Mouse (Mus musculus): Measurements from ENCODE around the gene Tgif2lx1. TPM values are rescaled to one million over a fixed set of nuclear protein-coding genes. Genes with fewer than 3 reads are reported as not detected.
"Not testable (repeated sequence)": the region's sequence is repeated elsewhere in the genome, so short reads cannot be mapped to it uniquely, and the experiment has no call there.

Gene Tgif2lx1
- not detected in 2 replicates for polyA plus RNA-seq (2014; fragmentation: Nextera tagmentation; extraction: Ambion mirVana)

DNA sequence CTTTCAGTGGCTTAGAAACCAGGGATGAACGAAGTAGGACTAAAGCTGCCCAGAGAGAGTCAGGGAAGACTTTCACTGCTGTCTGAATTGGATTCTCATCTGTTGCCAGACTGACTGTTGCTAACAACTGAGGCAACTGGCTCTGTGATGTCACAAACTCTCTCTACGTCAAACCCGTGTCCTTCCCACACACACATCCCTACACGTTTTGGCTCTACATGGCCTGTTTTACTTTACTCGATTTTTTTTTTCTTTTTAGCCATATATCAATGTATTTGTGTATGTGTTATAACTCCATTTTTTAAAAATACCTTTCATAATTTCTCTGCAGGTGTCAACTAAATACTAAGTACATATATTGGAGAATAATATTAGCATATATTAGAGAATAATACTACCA is at the start of gene Tgif2lx1:
Gene Tgif2lx1, minus strand, starts transcription at position 101 of the 400 bp plus-strand sequence.
- no CpG with 5 or more reads among the region's 5 CpGs for WGBS
- ATAC-seq (ENCODE audit: low read depth); H3K9ac ChIP-seq (replicated peaks; ENCODE audit: low read depth, low read length); H3K4me2 ChIP-seq (ENCODE audit: low read depth, low read length); H3K4me3 ChIP-seq (ENCODE audit: low read depth, low read length); H3K4me1 ChIP-seq (ENCODE audit: control insufficient read depth, insufficient read depth, low read length); H3K27me3 ChIP-seq (ENCODE audit: control insufficient read depth, insufficient read depth, low read length); H3K27ac ChIP-seq (ENCODE audit: low read depth, low read length); H3K9me3 ChIP-seq (ENCODE audit: control insufficient read depth, low read length); H3K36me3 ChIP-seq (ENCODE audit: control insufficient read depth, insufficient read depth, low read length): not testable (repeated sequence)

Other genes with a start within 250 kb of the Tgif2lx1 start
- not detected in 2 replicates for gene Tgif2lx2, start 53.5 kb downstream of the Tgif2lx1 start, polyA plus RNA-seq (2014; fragmentation: Nextera tagmentation; extraction: Ambion mirVana)

Data from neural tube, embryonic 14.5 days (tissue).